In genomic region chr13:48931687-48932086, GRCm38 (mm10) we compare ENCODE assay signal across 16 mouse cellular contexts.
"Had no signal": no experiment of that assay in that cellular context is flagged by ENCODE, and none has a peak within 500 bp of the region (broad histone marks: within the 10 kb centered on the region; RNA-seq: fewer than 3 reads in every experiment).

No protein-coding gene starts in this region.

- H3K27me3 ChIP-seq: limb, embryonic 12.5 days; liver, embryonic 13.5 days; lung, embryonic 15.5 days; neural tube, embryonic 13.5 days; stomach, embryonic 15.5 days had no signal

- ATAC-seq: liver, postnatal 0 days; midbrain, embryonic 16.5 days had no signal

- H3K9me3 ChIP-seq: limb, embryonic 12.5 days; liver, embryonic 13.5 days; lung, embryonic 15.5 days; neural tube, embryonic 13.5 days; stomach, embryonic 15.5 days had no signal

- H3K4me2 ChIP-seq: limb, embryonic 12.5 days; liver, embryonic 13.5 days; lung, embryonic 15.5 days; midbrain, embryonic 11.5 days; neural tube, embryonic 13.5 days; stomach, embryonic 15.5 days had no signal

- DNase-seq: kidney, adult 9 months; kidney, postnatal 10 days; kidney, postnatal 4 days; liver; liver, embryonic 13.5 days; liver, postnatal 0 days; lung, postnatal 14 days; retina, postnatal 1 day; thymus, postnatal 36 days had no signal

- H3K4me1 ChIP-seq: limb, embryonic 12.5 days; lung, embryonic 15.5 days; neural tube, embryonic 13.5 days; stomach, embryonic 15.5 days had no signal

- H3K27ac ChIP-seq: limb, embryonic 12.5 days; liver, embryonic 13.5 days; lung, embryonic 15.5 days; neural tube, embryonic 13.5 days; stomach, embryonic 15.5 days had no signal

- H3K4me3 ChIP-seq: layer of hippocampus, adult 2 months; limb, embryonic 12.5 days; liver, embryonic 13.5 days; lung, embryonic 15.5 days; neural tube, embryonic 13.5 days; stomach, embryonic 15.5 days had no signal

- H3K9ac ChIP-seq: limb, embryonic 12.5 days; liver, embryonic 13.5 days; liver, postnatal 0 days; lung, embryonic 15.5 days; neural tube, embryonic 13.5 days; stomach, embryonic 15.5 days had no signal
